Mouse (Mus musculus) myocyte (in vitro differentiated cells): ENCODE measurements around the gene Pwwp2b.

Source experiments
- E2F4 ChIP-seq: IDR thresholded peaks from one replicate; pipeline ENCODE4 v1.6.1; 2011; ENCODE audit warnings: mild to moderate bottlenecking, control low read depth, moderate library complexity; ENCODE audit not compliant: insufficient read depth
- MAX ChIP-seq: IDR thresholded peaks from one replicate; pipeline ENCODE4 v1.6.1; 2011; ENCODE audit warnings: low read depth, mild to moderate bottlenecking, control low read depth
- MYOD1 ChIP-seq, 3 experiments: IDR thresholded peaks; one replicate each; pipeline ENCODE4 v1.6.1; 2011; ENCODE audit warnings: control low read depth in 2 of 3, low read depth in 2 of 3, mild to moderate bottlenecking in 2 of 3, moderate library complexity in 1 of 3; ENCODE audit not compliant: insufficient read length in 2 of 3, control insufficient read depth in 1 of 3
- POLR2A ChIP-seq: IDR thresholded peaks from one replicate; pipeline ENCODE4 v1.6.1; 2011; ENCODE audit warnings: low read depth, mild to moderate bottlenecking, control low read depth, moderate library complexity; ENCODE audit not compliant: insufficient read length
- POLR2AphosphoS2 ChIP-seq: IDR thresholded peaks from one replicate; pipeline ENCODE4 v1.6.1; 2011; ENCODE audit warnings: low read depth, control low read depth; ENCODE audit not compliant: insufficient read length
- SRF ChIP-seq: IDR thresholded peaks from one replicate; pipeline ENCODE4 v1.6.1; 2011; ENCODE audit warnings: low read depth; ENCODE audit not compliant: control insufficient read depth, insufficient read length
- TCF12 ChIP-seq: IDR thresholded peaks from one replicate; pipeline ENCODE4 v1.6.1; 2011; ENCODE audit warnings: mild to moderate bottlenecking, control low read depth; ENCODE audit not compliant: poor library complexity, insufficient read depth, severe bottlenecking

GRCm38 (mm10) chr7:139276150-139276549 is 27.9 kb downstream of the Pwwp2b start:
- no peak for TF ChIP-seq POLR2A
- no peak for TF ChIP-seq TCF12
- no peak for TF ChIP-seq MYOD1 (IDR thresholded peaks at IDR 0.05; ENCODE audit: control insufficient read depth in 1 of 3, insufficient read length in 2 of 3, low read depth in 2 of 3)
- TF ChIP-seq POLR2AphosphoS2: no peak
- no peak for TF ChIP-seq SRF
- no peak for TF ChIP-seq MAX
- TF ChIP-seq E2F4: no peak
